Mouse (Mus musculus) fat pad, adult 2 months (tissue): ENCODE measurements around the gene Scyl1.

Experiments
- DNase-seq: peaks from one replicate; pipeline ENCODE4 v3.0.0-alpha.2; 2011; ENCODE audit warnings: low read depth, low spot score; ENCODE audit errors: extremely low read depth

The Scyl1 gene

GRCm38 (mm10) chr19:5787920-5788319 is 16.7 kb upstream of the Scyl1 start:
- DNase-seq, result no peak

GRCm38 (mm10) chr19:5787128-5787635 is 16.0 kb upstream of the Scyl1 start:
- no peak for DNase-seq

GRCm38 (mm10) chr19:5786441-5787114 is 15.4 kb upstream of the Scyl1 start:
- DNase-seq, result no peak

DNA sequence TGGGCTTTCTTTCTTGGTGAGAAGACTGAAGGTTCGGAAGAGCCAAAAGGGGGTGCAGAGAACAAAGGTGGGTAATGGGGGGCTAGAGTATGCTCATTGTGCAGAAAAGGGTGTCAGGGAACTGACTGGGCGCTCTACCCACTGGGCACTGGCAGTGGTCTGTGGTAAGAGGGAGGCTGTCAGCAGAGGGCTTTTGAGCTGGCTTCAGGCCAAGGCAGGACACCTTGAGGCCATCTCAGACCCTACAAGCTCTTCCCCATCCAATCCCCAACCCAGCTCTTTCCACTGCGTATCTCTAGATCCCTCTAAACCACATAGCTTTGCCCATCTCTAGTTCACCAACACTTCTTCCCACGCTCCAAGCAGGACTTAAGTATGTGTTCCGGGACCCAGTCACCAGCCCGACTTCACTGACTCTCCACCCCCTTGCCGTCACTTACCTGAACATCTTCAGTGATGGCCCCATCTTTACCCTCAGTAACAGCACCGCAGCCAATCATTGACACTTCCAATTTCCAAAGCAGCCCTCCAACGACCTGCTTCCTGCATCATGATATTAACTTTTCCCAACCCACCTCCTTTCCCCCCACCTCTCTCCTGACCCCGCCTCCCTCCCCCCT is 13.8 kb upstream of the Scyl1 start:
- no peak for DNase-seq

- DNase-seq, result no peak
Measured at GRCm38 (mm10) chr19:5782121-5782520, 10.9 kb upstream of the Scyl1 start.

DNA sequence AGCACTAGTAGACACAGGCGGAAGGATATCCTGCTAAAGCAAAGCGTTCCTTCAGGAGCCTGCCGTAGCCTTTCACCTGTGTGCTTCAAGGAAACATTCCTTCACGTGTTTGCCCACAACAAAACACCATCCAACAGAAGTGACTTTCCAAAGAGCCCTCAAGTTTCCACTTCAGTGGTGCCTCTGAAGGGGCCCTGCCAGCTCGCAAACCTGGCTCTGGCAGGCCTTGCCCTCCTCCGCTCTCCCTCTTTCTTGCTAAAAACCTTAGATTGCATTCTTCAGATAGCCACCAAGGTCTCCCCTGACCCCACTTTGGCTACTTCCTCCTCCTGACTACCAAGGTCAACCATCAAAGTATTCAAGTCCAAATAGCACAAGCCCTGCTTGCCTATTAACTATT is 10.3 kb upstream of the Scyl1 start:
- DNase-seq, result no peak

DNA sequence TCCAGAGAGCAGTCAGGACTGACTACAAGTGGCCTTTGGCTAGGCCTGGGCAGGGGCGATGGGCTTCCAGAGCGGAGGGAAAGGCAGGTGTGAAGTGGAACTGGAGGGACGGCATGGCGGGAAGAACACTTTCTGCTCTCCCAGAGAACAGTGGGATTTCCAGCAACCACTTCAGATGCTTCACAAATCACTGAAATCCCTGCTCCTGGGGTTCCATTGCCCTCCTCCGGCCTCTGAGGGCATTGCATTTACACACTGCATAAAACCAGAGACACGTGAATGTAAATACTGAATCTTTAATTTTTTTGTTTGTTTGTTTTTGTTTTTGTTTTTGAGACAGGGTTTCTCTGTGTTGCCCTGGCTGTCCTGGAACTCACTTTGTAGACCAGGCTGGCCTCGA is 9.0 kb upstream of the Scyl1 start:
- DNase-seq, result no peak

- no peak for DNase-seq
Measured at GRCm38 (mm10) chr19:5778312-5778711, 7.1 kb upstream of the Scyl1 start.

GRCm38 (mm10) chr19:5777387-5778032 is 6.3 kb upstream of the Scyl1 start:
- DNase-seq, result no peak

- DNase-seq, result no peak
Measured at GRCm38 (mm10) chr19:5770311-5770710, 908 bp downstream of the Scyl1 start.

- DNase-seq, result no peak
Measured at GRCm38 (mm10) chr19:5767271-5767670, 3.9 kb downstream of the Scyl1 start.

DNA sequence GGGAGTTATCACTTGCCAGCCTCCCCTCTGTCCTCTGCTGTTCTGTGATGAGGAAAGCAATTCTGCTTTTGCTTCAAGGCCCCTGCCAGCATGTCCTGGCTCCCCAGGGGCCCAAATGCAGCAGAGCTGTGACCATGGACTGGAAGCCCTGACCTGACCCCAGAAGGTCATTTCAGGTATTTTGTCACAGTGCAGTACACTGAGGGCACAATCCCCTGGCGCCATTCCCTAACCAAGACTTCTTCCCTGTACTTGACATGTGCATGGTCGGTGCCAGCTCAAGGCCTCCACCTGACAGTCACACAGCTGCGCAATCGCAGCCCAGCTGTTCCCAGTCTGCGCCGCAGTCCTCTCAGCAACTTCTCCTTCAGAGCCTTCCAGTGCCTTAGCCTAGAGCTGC is 8.1 kb downstream of the Scyl1 start:
- no peak for DNase-seq

DNA sequence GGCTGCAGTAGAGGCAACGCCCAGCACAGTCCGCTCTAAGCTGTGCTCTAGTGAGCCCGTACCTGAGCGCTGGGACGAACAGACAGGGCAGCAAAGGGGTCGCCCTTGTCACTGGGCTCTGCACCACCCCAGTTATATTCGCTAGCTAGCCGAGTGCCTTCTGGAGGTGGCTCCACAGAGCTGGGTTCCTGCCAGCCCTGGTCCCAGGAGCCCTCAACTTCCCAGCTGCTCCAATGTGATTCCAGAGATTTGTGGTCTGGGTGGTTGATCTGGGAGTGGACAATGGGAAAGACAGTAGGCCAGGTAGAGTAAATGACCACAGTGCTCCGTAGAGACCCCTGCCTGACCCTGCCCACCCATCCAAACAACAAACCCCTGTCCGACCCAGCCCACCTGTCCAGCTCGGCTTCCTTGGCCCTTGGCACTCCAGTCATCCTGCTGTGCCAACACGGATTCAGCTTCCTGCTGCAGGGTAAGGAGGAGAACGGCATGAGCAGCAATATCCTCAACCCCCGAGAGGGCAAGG is 12.3 kb downstream of the Scyl1 start:
- DNase-seq, result no peak

DNA sequence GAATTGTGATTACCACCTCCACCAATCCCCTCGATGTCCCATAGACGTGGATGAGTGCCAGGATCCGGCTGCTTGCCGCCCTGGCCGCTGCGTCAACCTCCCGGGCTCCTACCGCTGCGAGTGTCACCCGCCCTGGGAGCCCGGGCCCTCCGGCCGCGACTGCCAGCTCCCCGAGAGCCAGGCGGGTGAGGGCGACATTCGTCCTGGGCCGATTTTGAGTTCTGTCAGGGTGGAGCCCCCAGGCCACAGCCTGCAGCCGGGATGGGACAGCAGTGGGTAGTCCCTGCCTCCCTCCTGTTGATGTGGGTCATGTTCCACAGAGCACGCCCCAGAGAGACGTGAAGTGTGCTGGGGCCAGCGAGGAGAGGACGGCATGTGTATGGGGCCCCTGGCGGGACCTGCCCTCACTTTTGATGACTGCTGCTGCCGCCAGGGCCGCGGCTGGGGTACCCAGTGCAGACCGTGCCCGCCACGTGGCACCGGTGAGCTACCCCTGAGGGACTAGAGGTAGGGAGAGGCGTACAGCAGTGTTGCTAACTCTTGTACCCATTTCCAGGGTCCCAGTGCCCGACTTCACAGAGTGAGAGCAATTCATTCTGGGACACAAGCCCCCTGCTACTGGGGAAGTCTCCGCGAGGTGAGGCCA is 14.1 kb downstream of the Scyl1 start:
- DNase-seq, result no peak

- no peak for DNase-seq
Measured at GRCm38 (mm10) chr19:5756321-5756985, 14.8 kb downstream of the Scyl1 start.

- no peak for DNase-seq
Measured at GRCm38 (mm10) chr19:5751742-5752141, 19.5 kb downstream of the Scyl1 start.

DNA sequence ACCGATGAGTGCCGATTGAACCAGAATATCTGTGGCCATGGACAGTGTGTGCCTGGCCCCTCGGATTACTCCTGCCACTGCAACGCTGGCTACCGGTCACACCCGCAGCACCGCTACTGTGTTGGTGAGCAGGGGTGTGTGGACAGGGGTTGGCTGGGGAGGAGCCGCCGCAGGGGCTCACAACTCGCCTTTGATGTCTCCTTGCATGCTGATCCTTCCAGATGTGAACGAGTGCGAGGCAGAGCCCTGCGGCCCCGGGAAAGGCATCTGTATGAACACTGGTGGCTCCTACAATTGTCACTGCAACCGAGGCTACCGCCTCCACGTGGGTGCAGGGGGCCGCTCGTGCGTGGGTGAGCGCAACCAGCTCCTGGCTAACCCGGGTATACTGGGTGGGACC is 20.3 kb downstream of the Scyl1 start:
- no peak for DNase-seq

DNA sequence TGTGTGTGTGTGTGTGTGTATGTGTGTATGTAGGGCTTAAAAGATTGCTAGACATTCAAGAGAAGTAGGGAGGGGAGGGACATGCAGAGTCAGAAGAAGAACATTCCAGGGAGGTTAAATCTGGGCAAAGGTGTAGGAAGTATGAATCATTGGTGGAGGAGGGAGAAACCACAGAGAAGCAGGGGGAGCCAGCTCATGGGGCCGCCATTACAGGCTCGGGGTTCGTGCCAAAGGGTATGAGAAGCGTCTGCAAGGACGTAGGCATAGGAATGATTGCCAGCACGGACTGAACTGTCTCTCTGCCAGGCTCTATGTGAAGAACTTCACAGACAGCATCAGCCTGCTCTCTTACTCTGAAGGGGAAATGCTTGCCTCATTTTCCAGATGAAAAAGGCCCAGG is 21.7 kb downstream of the Scyl1 start:
- DNase-seq, result no peak

DNA sequence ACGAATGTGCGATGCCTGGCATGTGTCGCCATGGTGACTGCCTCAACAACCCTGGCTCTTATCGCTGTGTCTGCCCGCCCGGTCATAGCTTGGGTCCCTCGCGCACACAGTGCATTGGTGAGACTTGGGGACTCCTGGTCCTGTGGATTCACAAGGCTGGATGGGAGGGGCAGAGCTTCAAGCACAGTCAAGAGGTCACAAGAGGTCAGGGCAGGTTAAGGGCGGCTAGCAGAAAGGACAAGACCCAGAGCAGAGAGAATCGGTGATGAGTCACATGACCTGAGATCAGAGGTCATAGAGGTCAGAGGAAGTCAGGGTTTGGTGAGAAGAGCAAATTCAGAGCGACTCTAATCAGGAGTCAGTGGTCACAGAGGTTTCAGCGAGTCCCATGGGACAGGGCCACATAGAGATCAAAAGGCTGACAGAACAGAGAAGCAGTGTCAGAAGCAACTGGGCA is 24.3 kb downstream of the Scyl1 start:
- DNase-seq, result no peak

- DNase-seq, result no peak
Measured at GRCm38 (mm10) chr19:5745756-5746710, 25.2 kb downstream of the Scyl1 start.
